Mouse (Mus musculus) thymus, adult 2 months (tissue): ENCODE measurements around the gene Apopt1. TPM values are rescaled to one million over a fixed set of nuclear protein-coding genes. Genes with fewer than 3 reads are reported as not detected.

ENCODE experiments used
- DNase-seq: peaks from one replicate; pipeline ENCODE4 v3.0.0; 2021
- H3K27ac ChIP-seq: fragments of 200-500 bp; 2 replicates; pipeline ENCODE4 v1.5.1; 2012; ENCODE audit warnings: low read length, control low read depth; ENCODE audit not compliant: control insufficient read depth, insufficient read depth
- H3K27me3 ChIP-seq: fragments of 200-500 bp; 2 replicates; pipeline ENCODE4 v1.6.1; 2012; ENCODE audit warnings: mild to moderate bottlenecking, low read length, moderate library complexity, mixed read lengths; ENCODE audit not compliant: control insufficient read depth, insufficient read depth
- H3K36me3 ChIP-seq: fragments of 200-500 bp; 2 replicates; pipeline ENCODE4 v1.6.1; 2012; ENCODE audit warnings: mild to moderate bottlenecking, low read length, moderate library complexity; ENCODE audit not compliant: control insufficient read depth, insufficient read depth
- H3K4me1 ChIP-seq: fragments of 200-500 bp; replicated peaks from 2 replicates; pipeline ENCODE4 v1.6.1; 2012; ENCODE audit warnings: low read length; ENCODE audit not compliant: control insufficient read depth, insufficient read depth
- H3K4me3 ChIP-seq: fragments of 200-500 bp; 2 replicates; pipeline ENCODE4 v1.5.1; 2012; ENCODE audit warnings: mild to moderate bottlenecking, low read length, control low read depth, moderate library complexity; ENCODE audit not compliant: control insufficient read depth, insufficient read depth
- CTCF ChIP-seq: fragments of 200-500 bp; IDR thresholded peaks from 2 replicates; pipeline ENCODE4 v1.5.1; 2012; ENCODE audit warnings: mild to moderate bottlenecking, control low read depth, low read length, moderate library complexity, borderline replicate concordance; ENCODE audit not compliant: control insufficient read depth, poor library complexity, insufficient read depth; ENCODE audit errors: extremely low read depth
- POLR2A ChIP-seq: fragments of 200-500 bp; IDR thresholded peaks from 2 replicates; pipeline ENCODE4 v1.6.1; 2012; ENCODE audit warnings: mild to moderate bottlenecking, low read length, control low read depth, moderate library complexity; ENCODE audit not compliant: control insufficient read depth, poor library complexity, insufficient read depth; ENCODE audit errors: extremely low read depth
- WGBS: fragments of 180-500 bp; shearing (Covaris S2); methylation state at CpG from one replicate; pipeline ENCODE4 v1.1.7; 2018; 5-methylcytosine and 5-hydroxymethylcytosine counted together
- polyA plus RNA-seq: library from polyadenylated mRNA; depleted of rRNA; stranded (reverse); fragments of >200 nt; gene quantifications from 2 replicates; pipeline ENCODE4 v1.2.3, GENCODE M21; 2012

Apopt1 gene
- polyA plus RNA-seq, 1 experiment, result 32.3 TPM

GRCm38 (mm10) chr12:111766313-111767236, 53.5 kb downstream of the Apopt1 start:
- no peak overlapping the region for H3K4me3 ChIP-seq
- H3K27me3 ChIP-seq, result no peaks in the 10 kb centered on the region
- DNase-seq, result no peak
- TF ChIP-seq CTCF (no peak), POLR2A (no peak)
- peaks cover 12% of the 10 kb centered on the region for H3K4me1 ChIP-seq
- WGBS, result 93% methylated on average over 16 of the region's 16 CpGs
- H3K36me3 ChIP-seq, result no peaks in the 10 kb centered on the region
- H3K27ac ChIP-seq, result no peak overlapping the region

- H3K4me3 ChIP-seq, result no peak overlapping the region
- H3K27ac ChIP-seq, result no peak overlapping the region
- TF ChIP-seq POLR2A (no peak), CTCF (no peak)
- WGBS, result 90% methylated on average over 10 of the region's 10 CpGs
- no peak for DNase-seq
- no peaks in the 10 kb centered on the region for H3K27me3 ChIP-seq
- peaks cover 12% of the 10 kb centered on the region for H3K4me1 ChIP-seq
- H3K36me3 ChIP-seq, result peaks cover 12% of the 10 kb centered on the region
Measured at GRCm38 (mm10) chr12:111768322-111768928, 55.4 kb downstream of the Apopt1 start.

- WGBS, result 28% methylated on average over 10 of the region's 10 CpGs
- no peaks in the 10 kb centered on the region for H3K27me3 ChIP-seq
- peaks cover 18% of the 10 kb centered on the region for H3K36me3 ChIP-seq
- TF ChIP-seq POLR2A (no peak), CTCF (no peak)
- peak; percentile 35 for DNase-seq
- H3K4me3 ChIP-seq, result no peak overlapping the region
- no peak overlapping the region for H3K27ac ChIP-seq
- H3K4me1 ChIP-seq, result peaks cover 12% of the 10 kb centered on the region
Measured at GRCm38 (mm10) chr12:111769306-111769705, 56.2 kb downstream of the Apopt1 start.

- 89% methylated on average over 8 of the region's 9 CpGs for WGBS
- H3K27me3 ChIP-seq, result no peaks in the 10 kb centered on the region
- H3K4me1 ChIP-seq, result peaks cover 12% of the 10 kb centered on the region
- no peak overlapping the region for H3K27ac ChIP-seq
- DNase-seq, result no peak
- H3K4me3 ChIP-seq, result no peak overlapping the region
- peaks cover 18% of the 10 kb centered on the region for H3K36me3 ChIP-seq
- no peak for TF ChIP-seq CTCF
- no peak for TF ChIP-seq POLR2A
Measured at GRCm38 (mm10) chr12:111769816-111770577, 56.9 kb downstream of the Apopt1 start.

- 92% methylated on average over 10 of the region's 10 CpGs for WGBS
- Histone ChIP-seq H3K27me3 (no peaks in the 10 kb centered on the region), H3K4me1 (peaks cover 12% of the 10 kb centered on the region), H3K36me3 (peaks cover 24% of the 10 kb centered on the region), H3K27ac (no peak overlapping the region), H3K4me3 (no peak overlapping the region)
- TF ChIP-seq CTCF (no peak), POLR2A (no peak)
- DNase-seq, result no peak
Measured at GRCm38 (mm10) chr12:111770651-111771050, 57.6 kb downstream of the Apopt1 start.

GRCm38 (mm10) chr12:111774156-111774555, 61.1 kb downstream of the Apopt1 start:
- Histone ChIP-seq H3K36me3 (peaks cover 48% of the 10 kb centered on the region), H3K4me1 (peaks cover 7% of the 10 kb centered on the region), H3K4me3 (no peak overlapping the region), H3K27me3 (no peaks in the 10 kb centered on the region), H3K27ac (no peak overlapping the region)
- no peak for DNase-seq
- WGBS, result 95% methylated on average over 16 of the region's 16 CpGs
- no peak for TF ChIP-seq POLR2A
- TF ChIP-seq CTCF, result no peak
